Mouse (Mus musculus): ENCODE data around the gene Paqr7. TPM values are rescaled to one million over a fixed set of nuclear protein-coding genes. Genes with fewer than 3 reads are reported as not detected.

Gene Paqr7
- polyA plus RNA-seq (2014; fragmentation: Illumina TruSeq; extraction: RNeasy Lipid Tissue Mini Kit (QIAGEN cat#74804); ENCODE audit: low read depth, low replicate concordance) = 7.2 TPM

GRCm38 (mm10) chr4:134496595-134497210, at the start of gene Paqr7:
Gene Paqr7 (plus strand): TSS chr4:134496697.

GRCm38 (mm10) chr4:134468215-134468575, 28.3 kb upstream of the Paqr7 start, which contains the start of gene Stmn1:
Gene Stmn1 (plus strand): TSS chr4:134468320.

GRCm38 (mm10) chr4:134510845-134511411, 14.4 kb downstream of the Paqr7 start, which contains the start of gene Aunip:
Gene Aunip (plus strand): TSS chr4:134510999.

DNA sequence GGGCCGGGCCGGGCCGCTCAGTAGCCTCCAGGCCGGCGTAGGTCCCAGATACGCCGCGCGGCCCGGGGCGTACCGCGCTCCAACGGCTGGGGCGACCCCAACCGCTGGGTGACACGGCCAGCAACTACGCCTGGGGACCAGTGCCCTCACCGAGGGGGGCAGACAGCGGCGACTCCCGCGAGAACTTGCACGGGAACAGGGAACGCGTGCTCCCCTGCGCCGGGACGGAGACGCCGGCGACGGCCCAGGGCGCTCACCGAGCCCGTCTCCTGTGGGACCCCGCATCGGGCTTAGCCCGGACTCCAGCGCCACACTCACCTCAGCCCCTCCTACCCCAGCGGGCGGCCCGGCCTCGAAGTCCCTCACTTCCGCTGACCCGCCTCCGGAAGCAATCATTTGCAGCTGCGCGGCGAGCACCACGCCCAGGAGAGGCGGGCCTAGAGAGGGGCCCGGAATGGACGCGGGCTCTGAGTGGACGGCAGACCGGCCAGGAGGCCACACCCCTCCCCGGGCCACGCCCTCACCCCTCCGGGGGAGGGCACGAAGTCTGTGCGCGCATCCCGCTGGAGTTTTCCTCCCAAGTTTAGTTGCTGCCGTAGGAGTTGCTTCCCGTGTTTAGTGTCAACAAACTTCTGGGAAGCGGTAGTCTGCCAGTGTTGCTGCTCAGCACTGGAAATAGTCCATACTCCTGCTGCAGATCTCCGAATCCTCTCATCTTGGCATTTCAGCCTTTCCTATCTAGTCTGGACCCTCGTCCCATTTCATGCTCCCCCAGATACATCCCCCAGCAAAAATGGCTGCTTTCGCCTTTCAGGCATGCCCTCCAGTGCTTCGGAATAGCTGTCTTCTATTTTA, 38.7 kb downstream of the Paqr7 start, which contains the start of gene Mtfr1l:
Mtfr1l (minus strand) TSS at position 456 of the 855 bp plus-strand sequence.

DNA sequence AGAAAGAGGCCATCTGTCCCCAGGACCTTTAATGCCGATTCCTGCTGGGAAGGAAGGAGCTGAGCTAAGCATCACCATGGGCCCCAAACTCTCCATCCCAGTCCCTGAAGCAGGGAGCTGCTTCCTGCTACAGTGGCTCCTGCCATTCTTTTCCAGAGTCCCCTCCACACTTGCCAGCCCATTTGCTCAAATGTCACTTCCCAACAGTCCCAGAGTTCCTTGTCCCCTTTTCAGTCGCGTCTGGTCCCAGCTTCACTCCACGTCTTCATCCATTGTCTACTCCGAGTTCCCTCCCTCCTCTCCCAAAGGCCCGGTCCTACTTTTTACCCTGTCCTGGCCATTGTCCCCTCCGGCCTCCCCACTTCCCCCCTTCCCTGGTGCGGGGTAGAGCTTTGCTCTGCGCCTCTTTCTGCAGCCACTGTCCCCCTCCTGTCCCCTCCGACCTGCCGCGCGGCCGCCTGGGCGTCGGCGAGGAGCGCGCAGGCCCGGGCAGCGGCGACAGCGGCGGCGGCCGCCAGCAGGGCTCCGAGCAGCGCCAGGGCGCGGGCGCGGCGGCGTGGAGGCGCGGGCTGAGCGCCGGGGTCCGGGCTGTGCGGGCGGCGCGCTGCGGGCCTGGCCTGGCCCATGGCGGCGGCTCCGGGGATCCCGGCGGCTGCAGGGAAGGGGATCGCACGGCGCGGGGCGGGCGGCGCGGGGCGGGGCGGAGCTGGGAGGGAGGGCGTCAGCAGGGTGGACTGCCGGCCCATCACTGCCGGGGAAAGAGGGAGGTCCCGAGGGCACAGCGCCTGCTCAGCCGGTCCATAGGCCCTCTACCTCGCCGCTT, 55.2 kb downstream of the Paqr7 start, which contains the start of gene Selenon:
Selenon (minus strand) TSS at position 673 of the 823 bp plus-strand sequence.

Other genes starting within 250 kb of the Paqr7 start
- not detected for gene Gm30191, start 249.8 kb upstream of the Paqr7 start, polyA plus RNA-seq (2014; fragmentation: Illumina TruSeq; extraction: RNeasy Lipid Tissue Mini Kit (QIAGEN cat#74804); ENCODE audit: low read depth, low replicate concordance)
- not detected for gene Grrp1, start 242.6 kb upstream of the Paqr7 start, polyA plus RNA-seq (2014; fragmentation: Illumina TruSeq; extraction: RNeasy Lipid Tissue Mini Kit (QIAGEN cat#74804); ENCODE audit: low read depth, low replicate concordance)
- gene Pdik1l, start 208.8 kb upstream of the Paqr7 start, polyA plus RNA-seq (2014; fragmentation: Illumina TruSeq; extraction: RNeasy Lipid Tissue Mini Kit (QIAGEN cat#74804); ENCODE audit: low read depth, low replicate concordance) = 13.0 TPM
- 0.77 TPM for gene Trim63, start 181.6 kb upstream of the Paqr7 start, polyA plus RNA-seq (2014; fragmentation: Illumina TruSeq; extraction: RNeasy Lipid Tissue Mini Kit (QIAGEN cat#74804); ENCODE audit: low read depth, low replicate concordance)
- gene Slc30a2, start 153.5 kb upstream of the Paqr7 start, polyA plus RNA-seq (2014; fragmentation: Illumina TruSeq; extraction: RNeasy Lipid Tissue Mini Kit (QIAGEN cat#74804); ENCODE audit: low read depth, low replicate concordance) = 14.4 TPM
- gene Extl1, start 112.8 kb upstream of the Paqr7 start, polyA plus RNA-seq (2014; fragmentation: Illumina TruSeq; extraction: RNeasy Lipid Tissue Mini Kit (QIAGEN cat#74804); ENCODE audit: low read depth, low replicate concordance) = not detected
- gene Pafah2, start 100.4 kb upstream of the Paqr7 start, polyA plus RNA-seq (2014; fragmentation: Illumina TruSeq; extraction: RNeasy Lipid Tissue Mini Kit (QIAGEN cat#74804); ENCODE audit: low read depth, low replicate concordance) = 14.2 TPM
- 247 TPM for gene Stmn1, start 28.4 kb upstream of the Paqr7 start, polyA plus RNA-seq (2014; fragmentation: Illumina TruSeq; extraction: RNeasy Lipid Tissue Mini Kit (QIAGEN cat#74804); ENCODE audit: low read depth, low replicate concordance)
- 6.6 TPM for gene Aunip, start 14.3 kb downstream of the Paqr7 start, polyA plus RNA-seq (2014; fragmentation: Illumina TruSeq; extraction: RNeasy Lipid Tissue Mini Kit (QIAGEN cat#74804); ENCODE audit: low read depth, low replicate concordance)
- gene Mtfr1l, start 38.7 kb downstream of the Paqr7 start, polyA plus RNA-seq (2014; fragmentation: Illumina TruSeq; extraction: RNeasy Lipid Tissue Mini Kit (QIAGEN cat#74804); ENCODE audit: low read depth, low replicate concordance) = 63.1 TPM
- gene Selenon, start 55.5 kb downstream of the Paqr7 start, polyA plus RNA-seq (2014; fragmentation: Illumina TruSeq; extraction: RNeasy Lipid Tissue Mini Kit (QIAGEN cat#74804); ENCODE audit: low read depth, low replicate concordance) = 0.35 TPM
- gene Man1c1, start 207.6 kb downstream of the Paqr7 start, polyA plus RNA-seq (2014; fragmentation: Illumina TruSeq; extraction: RNeasy Lipid Tissue Mini Kit (QIAGEN cat#74804); ENCODE audit: low read depth, low replicate concordance) = 0.70 TPM

All from testis, adult 10 weeks (tissue).